Mouse (Mus musculus) large intestine, adult 2 months (tissue): ENCODE measurements at regions not wholly inside any gene's neighbourhood (a gene's known extent, or its start where the extent isn't known, plus 50 kb on each side); places are given as distances from the start of the nearest gene placed in this dataset.

Source experiments
- DNase-seq: peaks from one replicate; pipeline ENCODE4 v3.0.0-alpha.2; 2012; ENCODE audit warnings: low read depth, low spot score
- WGBS: fragments of 180-500 bp; shearing (Covaris S2); methylation state at CpG from one replicate; pipeline ENCODE4 v1.1.7; 2018; 5-methylcytosine and 5-hydroxymethylcytosine counted together

- 58% methylated on average over 10 of the region's 10 CpGs for WGBS
- no peak for DNase-seq
Observed at GRCm38 (mm10) chr10:91591845-91592244, 410.7 kb upstream of the Tmpo start.

DNA sequence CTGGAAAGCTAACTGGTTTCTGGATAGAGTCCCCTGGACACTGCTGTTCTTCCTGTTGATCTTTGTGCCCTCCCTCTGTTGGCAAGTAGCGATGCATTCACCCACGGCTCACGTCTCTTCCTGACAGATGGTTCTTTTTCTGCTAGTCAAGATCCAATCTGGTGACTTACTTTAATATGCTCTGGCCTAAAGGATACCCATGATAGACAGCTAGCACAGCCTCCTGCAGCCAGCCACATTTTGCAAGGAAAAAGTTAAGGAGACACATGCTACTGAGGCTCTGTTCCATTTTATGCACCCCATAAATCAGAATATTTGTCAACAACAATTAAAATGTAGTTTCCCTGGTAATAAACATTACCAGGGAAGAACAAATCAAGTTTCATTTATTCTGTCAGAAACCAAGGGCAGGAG is 410.3 kb upstream of the Tmpo start:
- DNase-seq = no peak
- 53% methylated on average over 3 of the region's 3 CpGs for WGBS

- WGBS = 56% methylated on average over 3 of the region's 3 CpGs
- DNase-seq = no peak
Observed at GRCm38 (mm10) chr10:91583204-91583603, 402.1 kb upstream of the Tmpo start.

GRCm38 (mm10) chr10:91580959-91581358 is 399.8 kb upstream of the Tmpo start:
- 69% methylated on average over 11 of the region's 11 CpGs for WGBS
- no peak for DNase-seq

DNA sequence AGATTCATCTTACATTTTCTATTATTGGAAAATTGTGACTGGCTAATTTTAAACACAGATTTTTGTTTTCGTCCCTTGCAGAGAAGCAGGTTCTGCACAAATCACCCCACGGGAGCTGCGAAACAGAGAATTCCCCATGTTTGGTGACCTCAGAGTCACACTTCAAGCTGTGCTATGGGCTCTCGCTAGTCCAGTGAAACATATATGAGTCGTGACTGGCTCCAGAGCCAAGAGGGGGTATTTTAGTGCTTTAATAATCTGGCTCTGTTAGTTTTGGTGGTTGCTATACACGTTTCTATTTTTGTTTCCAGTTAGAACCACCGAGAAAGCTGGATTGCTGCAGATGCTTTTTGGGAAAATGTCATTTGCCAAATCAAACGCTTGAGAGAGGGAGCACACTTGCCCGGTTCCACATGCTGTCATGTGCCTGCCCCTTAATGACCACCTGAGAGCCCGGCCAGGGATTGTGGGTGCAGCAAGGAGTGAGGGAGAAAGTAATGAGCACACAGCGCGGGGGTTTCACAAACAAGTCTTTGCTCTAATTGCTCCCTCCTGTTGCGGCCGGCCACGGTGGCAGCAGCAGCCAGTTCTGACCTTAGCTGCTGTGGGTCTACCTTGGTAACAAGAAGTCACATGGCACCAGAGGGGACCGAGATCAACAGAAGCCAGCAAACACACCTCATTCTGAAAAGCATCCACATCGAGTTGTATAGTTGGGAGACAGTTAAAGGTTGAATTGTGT is 394.4 kb upstream of the Tmpo start:
- WGBS = 56% methylated on average over 17 of the region's 17 CpGs
- no peak for DNase-seq

GRCm38 (mm10) chr10:91572796-91573195 is 391.7 kb upstream of the Tmpo start:
- 78% methylated on average over 7 of the region's 7 CpGs for WGBS

GRCm38 (mm10) chr10:91569046-91569445 is 387.9 kb upstream of the Tmpo start:
- 87% methylated on average over 6 of the region's 6 CpGs for WGBS
- no peak for DNase-seq

More at GRCm38 (mm10) chr10:91572796-91573195, 391.7 kb upstream of the Tmpo start:
- no peak for DNase-seq

- 80% methylated on average over 7 of the region's 7 CpGs for WGBS
- no peak for DNase-seq
Observed at GRCm38 (mm10) chr10:91566116-91566774, 385.1 kb upstream of the Tmpo start.

DNA sequence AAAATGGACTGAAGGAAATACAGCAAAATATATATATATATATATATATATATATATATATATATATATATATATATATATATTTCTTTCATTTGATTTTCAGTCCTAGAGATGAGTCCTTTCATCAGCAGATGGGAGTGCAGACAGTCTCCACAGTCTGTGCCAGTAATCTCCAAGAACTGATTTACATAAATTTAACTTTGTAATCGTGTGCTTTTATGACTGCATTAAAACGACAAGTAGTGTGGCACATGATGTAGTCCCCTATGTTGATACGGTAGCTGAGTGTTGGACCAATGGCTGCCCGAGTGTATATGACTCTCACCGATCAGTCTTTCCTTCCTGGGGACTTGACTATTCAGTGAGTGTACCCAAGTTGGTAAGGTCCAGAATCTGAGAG is 378.2 kb upstream of the Tmpo start:
- 86% methylated on average over 5 of the region's 5 CpGs for WGBS
- DNase-seq = no peak

- DNase-seq = no peak
- WGBS = 47% methylated on average over 4 of the region's 4 CpGs
Observed at GRCm38 (mm10) chr10:91548071-91548470, 367.0 kb upstream of the Tmpo start.

DNA sequence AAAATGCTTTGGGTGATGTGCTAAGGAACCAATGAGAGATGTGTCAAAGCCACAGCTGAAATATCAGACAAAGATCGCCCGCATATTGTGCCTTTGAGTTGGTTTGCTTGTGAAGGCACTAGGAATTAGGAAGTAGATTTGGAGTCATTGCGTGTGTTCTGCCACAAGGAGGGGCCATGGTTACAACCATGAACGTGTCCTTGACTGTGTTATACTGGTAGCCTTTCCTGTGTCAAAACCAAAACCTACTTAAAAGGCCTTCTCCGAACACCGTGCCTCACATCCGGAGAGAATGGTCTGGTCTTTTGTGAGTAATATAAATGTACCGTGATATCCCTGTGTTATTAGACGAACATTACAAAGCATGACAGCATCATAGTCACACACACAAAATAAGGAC is 365.0 kb upstream of the Tmpo start:
- DNase-seq = no peak
- WGBS = 36% methylated on average over 9 of the region's 9 CpGs

DNA sequence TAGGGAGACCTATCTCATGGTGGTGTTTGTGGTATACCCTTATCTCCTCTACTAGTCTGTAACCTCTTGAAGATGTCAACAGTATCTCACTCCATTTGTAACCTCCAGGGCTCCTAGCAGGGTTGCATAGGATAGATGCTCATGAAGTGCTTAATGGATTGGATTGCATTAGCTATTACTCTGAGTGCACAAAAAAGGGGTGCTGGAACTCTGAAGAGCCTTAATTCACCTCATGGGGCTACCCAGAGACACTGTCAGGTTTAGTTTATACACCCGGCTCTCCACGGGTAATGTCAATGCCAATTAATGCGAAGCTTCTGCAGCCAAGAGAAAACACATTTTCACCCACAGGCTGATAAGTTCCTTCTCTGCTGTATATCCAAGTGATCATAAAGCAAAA is 364.3 kb upstream of the Tmpo start:
- no peak for DNase-seq
- 93% methylated on average over 3 of the region's 3 CpGs for WGBS

GRCm38 (mm10) chr10:91543167-91543918 is 362.2 kb upstream of the Tmpo start:
- WGBS = 49% methylated on average over 3 of the region's 3 CpGs
- no peak for DNase-seq

- WGBS = 44% methylated on average over 9 of the region's 9 CpGs
- no peak for DNase-seq
Observed at GRCm38 (mm10) chr10:91542201-91542604, 361.1 kb upstream of the Tmpo start.

- DNase-seq = no peak
- 36% methylated on average over 8 of the region's 8 CpGs for WGBS
Observed at GRCm38 (mm10) chr10:91537241-91537640, 356.1 kb upstream of the Tmpo start.

- WGBS = 83% methylated on average over 2 of the region's 2 CpGs
- no peak for DNase-seq
Observed at GRCm38 (mm10) chr10:91535392-91535791, 354.3 kb upstream of the Tmpo start.

DNA sequence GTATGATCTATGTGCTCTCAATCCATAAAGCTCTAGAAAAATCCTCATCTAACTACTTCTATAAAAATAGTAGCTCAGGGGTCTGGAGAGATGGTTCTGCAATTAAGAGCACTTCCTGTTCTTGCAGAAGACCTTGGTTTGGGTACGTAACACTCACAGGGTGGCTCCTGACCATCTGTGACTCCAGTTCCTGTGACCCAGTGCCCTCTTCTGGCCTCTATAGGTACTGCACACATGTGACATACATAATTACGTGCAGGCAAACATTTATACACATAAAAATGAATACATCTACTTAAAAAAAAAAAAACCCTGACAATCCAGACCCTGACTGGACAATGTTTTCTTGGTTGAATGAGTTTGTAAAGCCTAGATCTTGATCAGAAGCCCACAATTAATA is 347.2 kb upstream of the Tmpo start:
- DNase-seq = no peak
- 82% methylated on average over 2 of the region's 2 CpGs for WGBS

DNA sequence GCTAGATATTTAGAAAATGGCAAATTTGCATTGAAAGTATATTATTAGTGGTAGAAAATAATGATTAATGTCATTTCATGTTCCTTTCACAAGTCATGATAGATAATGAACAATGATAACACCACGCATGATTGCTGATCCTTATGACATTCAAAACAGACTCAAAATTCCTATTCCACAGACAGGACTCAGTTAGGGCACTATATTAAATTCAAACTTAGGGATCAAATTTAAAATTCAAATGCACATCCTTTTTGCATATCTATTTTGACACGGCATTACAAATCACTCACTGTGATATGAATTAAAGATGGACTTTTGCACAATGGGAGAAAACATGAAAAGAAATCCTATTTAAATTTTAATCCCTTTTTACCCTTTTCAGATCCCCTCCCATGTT is 340.1 kb upstream of the Tmpo start:
- no peak for DNase-seq
- 93% methylated on average over 2 of the region's 2 CpGs for WGBS

DNA sequence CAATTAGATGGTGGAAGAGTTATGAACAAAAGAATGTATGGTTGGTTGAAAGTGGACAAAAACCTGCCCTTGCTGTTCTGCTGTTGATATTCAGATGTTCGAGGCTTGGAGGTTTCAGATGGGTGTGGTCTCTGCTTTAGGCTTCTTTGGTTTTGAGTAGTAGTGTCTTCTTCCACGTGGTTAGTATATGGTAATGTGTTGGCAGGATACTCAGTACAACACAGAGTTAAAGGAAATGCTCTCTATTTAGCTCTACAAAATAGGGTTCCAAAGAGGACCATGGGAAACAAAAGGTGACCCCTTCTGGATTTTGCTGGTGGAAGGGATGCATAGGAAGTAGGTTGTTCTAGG is 333.9 kb upstream of the Tmpo start:
- DNase-seq = no peak
- 58% methylated on average over 2 of the region's 2 CpGs for WGBS

DNA sequence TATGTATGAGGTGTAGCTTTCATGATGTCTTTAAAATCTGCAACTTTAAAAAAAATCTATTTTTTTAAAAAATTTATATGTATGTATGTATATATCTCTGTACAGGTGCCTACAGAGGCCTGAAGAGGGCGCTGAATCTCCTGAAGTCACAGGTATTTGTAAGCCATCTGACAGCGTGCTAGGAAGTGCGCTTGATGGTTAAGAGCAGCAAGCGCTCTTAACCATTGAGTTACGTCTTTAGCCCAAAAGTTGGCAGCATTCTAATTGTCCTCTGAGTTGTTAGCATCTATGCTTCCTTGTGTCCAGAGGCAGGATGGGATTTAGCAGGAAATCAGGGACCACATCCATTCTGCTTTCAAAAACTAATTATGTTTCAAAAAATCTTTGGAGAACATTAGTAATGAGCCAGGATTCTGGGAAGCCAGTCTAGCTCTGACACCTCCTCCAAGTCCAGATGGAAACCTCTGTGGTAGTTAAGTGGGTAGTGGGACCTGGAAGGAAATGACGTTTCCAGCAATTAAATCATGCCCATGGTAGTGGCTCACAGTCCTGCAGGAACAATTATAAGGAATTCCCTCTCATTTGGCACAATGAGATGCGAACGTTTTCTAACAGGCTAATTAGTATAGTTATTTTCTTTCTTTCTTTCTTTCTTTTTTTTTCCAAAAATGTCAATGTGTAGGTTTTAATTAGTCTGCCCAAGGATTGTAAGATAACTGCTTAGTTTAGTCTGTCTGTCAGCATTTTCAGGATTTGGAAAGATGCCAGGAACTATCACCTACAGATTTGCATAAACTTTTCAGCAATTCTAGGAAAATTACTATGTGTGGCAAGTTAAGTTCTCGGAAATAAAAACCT is 333.3 kb upstream of the Tmpo start:
- WGBS = 80% methylated on average over 9 of the region's 9 CpGs
- DNase-seq = no peak
